Mouse (Mus musculus) hindbrain, embryonic 14.5 days (tissue): Measurements from ENCODE around the gene Srcin1. TPM values are rescaled to one million over a fixed set of nuclear protein-coding genes. Genes with fewer than 3 reads are reported as not detected.
A peak's percentile ranks its signal among the peaks of the same experiment; 100 is the strongest.

Source experiments
- ATAC-seq: fragments of 200-750 bp; cut with Nextera tagmentation; 2 replicates; pipeline ENCODE4 v1.8.0; 2017; ENCODE audit warnings: moderate number of reproducible peaks, mild to moderate bottlenecking, moderate TSS enrichment, moderate library complexity; ENCODE audit not compliant: low FRiP score
- DNase-seq: peaks from one replicate; pipeline ENCODE4 v3.0.0-alpha.2; 2015; ENCODE audit warnings: low spot score
- H3K27ac ChIP-seq: fragments of 300-500 bp; sonication (generic); 2 replicates; pipeline ENCODE4 v1.5.1; 2014; ENCODE audit warnings: mild to moderate bottlenecking, moderate library complexity
- H3K27me3 ChIP-seq: fragments of 300-500 bp; sonication (generic); 2 replicates; pipeline ENCODE4 v1.6.1; 2014; ENCODE audit warnings: mild to moderate bottlenecking, low read length, mixed read lengths; ENCODE audit not compliant: control insufficient read depth, insufficient read depth
- H3K36me3 ChIP-seq: fragments of 300-500 bp; sonication (generic); replicated peaks from 2 replicates; pipeline ENCODE4 v1.6.1; 2014; ENCODE audit not compliant: control insufficient read depth, insufficient read depth
- H3K4me1 ChIP-seq: fragments of 300-500 bp; sonication (generic); replicated peaks from 2 replicates; pipeline ENCODE4 v1.6.1; 2014; ENCODE audit warnings: antibody characterized with exemption, low read length, mixed read lengths; ENCODE audit not compliant: control insufficient read depth, insufficient read depth
- H3K4me2 ChIP-seq: fragments of 300-500 bp; sonication (generic); replicated peaks from 2 replicates; pipeline ENCODE4 v1.6.1; 2014; ENCODE audit warnings: mild to moderate bottlenecking, moderate library complexity
- H3K4me3 ChIP-seq: fragments of 300-500 bp; sonication (generic); replicated peaks from 2 replicates; pipeline ENCODE4 v1.5.1; 2014; ENCODE audit warnings: mild to moderate bottlenecking, low read length
- H3K9ac ChIP-seq: fragments of 300-500 bp; sonication (generic); 2 replicates; pipeline ENCODE4 v1.6.1; 2014
- H3K9me3 ChIP-seq: fragments of 300-500 bp; sonication (generic); 2 replicates; pipeline ENCODE4 v1.6.1; 2016; ENCODE audit warnings: low read length; ENCODE audit not compliant: control insufficient read depth
- WGBS: fragments of 180-500 bp; shearing (Covaris S2); extraction: QIAGEN DNeasy Blood & Tissue Kit; methylation state at CpG from one replicate; pipeline ENCODE4 v1.1.7; 2014; 5-methylcytosine and 5-hydroxymethylcytosine counted together
- polyA plus RNA-seq: library from polyadenylated mRNA; unstranded; fragments of >200 nt; fragmentation: Nextera tagmentation; extraction: Ambion mirVana; gene quantifications from 2 replicates; pipeline ENCODE4 v1.2.1, GENCODE M21; 2014

The Srcin1 gene
- polyA plus RNA-seq, 1 experiment from 2014 or later: 9.1 TPM

DNA sequence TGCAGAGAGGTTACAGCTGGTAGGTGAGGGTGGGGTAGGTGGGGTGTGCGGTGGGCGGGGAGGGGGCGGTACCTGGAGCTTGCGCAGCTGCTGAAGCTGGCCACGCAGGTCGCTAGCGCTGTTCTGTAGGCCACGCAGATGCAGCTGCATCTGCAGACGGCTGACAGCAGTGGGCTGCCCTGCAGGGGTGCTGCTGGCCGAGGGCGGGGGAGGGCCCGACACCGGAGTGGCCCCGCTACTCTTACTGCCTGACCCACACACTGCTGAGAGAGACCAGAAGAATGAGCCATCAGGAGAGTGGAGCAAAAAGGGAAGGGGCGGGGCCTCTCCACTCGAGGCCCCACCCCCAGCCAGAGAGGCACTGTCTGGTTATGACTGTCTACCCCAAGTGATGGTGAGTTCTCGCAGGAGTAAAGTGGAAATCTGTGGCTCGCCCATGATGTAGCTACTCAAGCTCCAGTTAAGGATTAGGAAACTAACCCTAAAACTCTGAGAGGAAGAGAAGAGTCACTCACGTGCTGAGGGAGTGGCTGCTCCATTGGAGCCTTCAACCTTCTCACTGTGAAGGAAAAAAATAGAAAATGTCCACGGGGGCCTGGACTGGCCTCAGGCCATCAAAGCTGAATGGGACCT is 42.9 kb downstream of the Srcin1 start:
- H3K9me3 ChIP-seq: no peaks in the 10 kb centered on the region
- H3K4me3 ChIP-seq: no peak overlapping the region
- H3K27me3 ChIP-seq: peaks cover 57% of the 10 kb centered on the region
- WGBS: 6% methylated on average over 20 of the region's 20 CpGs
- DNase-seq (no peak), ATAC-seq (no peak)
- peaks cover 67% of the 10 kb centered on the region for H3K36me3 ChIP-seq
- H3K27ac ChIP-seq: no peak overlapping the region
- H3K4me1 ChIP-seq: peaks cover 18% of the 10 kb centered on the region; the same call in 1 of the 2 replicates
- H3K9ac ChIP-seq: no peak overlapping the region
- no peak overlapping the region for H3K4me2 ChIP-seq

DNA sequence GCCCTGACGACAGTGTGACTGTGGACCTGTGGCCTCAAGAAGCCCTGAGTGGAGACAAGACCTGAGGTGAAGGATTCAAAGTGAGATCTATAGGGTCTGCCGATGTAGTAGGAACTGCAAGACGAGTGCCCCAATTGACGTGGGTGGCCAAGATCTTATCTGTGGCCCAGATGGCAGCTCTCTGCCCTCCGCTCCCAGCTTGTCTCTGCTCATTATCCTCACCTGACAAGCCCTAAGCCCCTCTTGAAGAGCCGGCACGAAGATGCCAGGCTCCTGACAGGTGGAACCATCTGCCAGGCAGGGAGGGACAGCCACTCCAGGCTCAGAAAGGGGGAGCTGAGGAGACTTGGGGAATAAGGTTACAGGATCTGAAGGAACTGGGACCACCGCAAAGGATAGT is 43.6 kb downstream of the Srcin1 start:
- H3K27ac ChIP-seq: no peak overlapping the region
- H3K4me3 ChIP-seq: no peak overlapping the region
- ATAC-seq (no peak), DNase-seq (no peak)
- H3K4me1 ChIP-seq: peaks cover 18% of the 10 kb centered on the region; the same call in 1 of the 2 replicates
- no peaks in the 10 kb centered on the region for H3K9me3 ChIP-seq
- H3K9ac ChIP-seq: no peak overlapping the region
- WGBS: 23% methylated on average over 8 of the region's 8 CpGs
- peaks cover 52% of the 10 kb centered on the region for H3K27me3 ChIP-seq
- peaks cover 67% of the 10 kb centered on the region for H3K36me3 ChIP-seq
- H3K4me2 ChIP-seq: peak overlapping the region; percentile 54; the same call in 1 of the 2 replicates

DNA sequence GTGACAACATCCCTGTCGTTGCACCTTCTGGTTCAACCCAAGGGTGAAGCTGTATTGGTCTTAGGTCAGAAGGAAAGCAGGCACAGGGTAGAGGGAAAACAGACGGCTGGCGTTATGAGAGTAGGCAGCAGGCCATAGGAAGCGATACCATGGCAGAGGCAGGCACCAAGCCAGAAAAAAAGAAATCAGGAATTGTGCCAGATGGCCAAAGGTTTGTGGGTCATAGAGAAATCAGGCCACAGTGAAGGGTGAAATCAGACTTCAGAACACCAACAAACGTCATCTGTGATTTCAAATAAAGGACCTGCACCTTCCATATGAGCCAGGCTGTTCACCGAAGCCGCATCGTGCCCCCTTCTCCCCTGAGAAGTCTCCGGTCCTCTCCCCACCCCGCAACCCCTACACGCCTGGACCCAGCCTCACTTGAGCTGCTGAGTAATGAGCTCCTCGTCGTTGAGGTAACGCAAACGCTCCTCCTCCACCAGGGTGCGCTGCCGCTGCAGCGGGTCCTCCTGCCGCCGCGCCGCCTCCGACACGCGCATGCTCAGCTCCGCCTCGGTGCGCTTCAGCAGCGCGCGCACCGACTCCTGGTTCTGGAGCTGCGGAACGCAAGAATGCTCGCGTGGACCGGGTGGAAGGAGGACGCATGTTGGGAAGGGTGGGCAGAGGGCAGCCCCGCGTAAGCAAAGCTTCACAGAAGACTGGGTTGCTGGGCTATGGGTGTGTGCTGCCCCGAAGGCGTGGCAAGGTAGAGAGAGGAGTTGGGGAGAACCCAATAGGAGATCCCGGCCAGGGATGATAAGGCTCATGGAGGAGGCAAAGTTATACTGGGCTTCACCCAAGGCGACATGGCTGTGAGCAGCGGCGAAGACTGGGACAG is 44.4 kb downstream of the Srcin1 start:
- Histone ChIP-seq H3K9me3 (no peaks in the 10 kb centered on the region), H3K4me2 (peak overlapping the region; percentile 54), H3K27me3 (peaks cover 44% of the 10 kb centered on the region), H3K9ac (no peak overlapping the region), H3K4me3 (peak overlapping the region; percentile 23), H3K4me1 (peaks cover 11% of the 10 kb centered on the region; the same call in 1 of the 2 replicates), H3K27ac (no peak overlapping the region), H3K36me3 (peaks cover 70% of the 10 kb centered on the region)
- DNase-seq (peak; percentile 94), ATAC-seq (peak; percentile 61)
- WGBS: 6% methylated on average over 46 of the region's 46 CpGs

DNA sequence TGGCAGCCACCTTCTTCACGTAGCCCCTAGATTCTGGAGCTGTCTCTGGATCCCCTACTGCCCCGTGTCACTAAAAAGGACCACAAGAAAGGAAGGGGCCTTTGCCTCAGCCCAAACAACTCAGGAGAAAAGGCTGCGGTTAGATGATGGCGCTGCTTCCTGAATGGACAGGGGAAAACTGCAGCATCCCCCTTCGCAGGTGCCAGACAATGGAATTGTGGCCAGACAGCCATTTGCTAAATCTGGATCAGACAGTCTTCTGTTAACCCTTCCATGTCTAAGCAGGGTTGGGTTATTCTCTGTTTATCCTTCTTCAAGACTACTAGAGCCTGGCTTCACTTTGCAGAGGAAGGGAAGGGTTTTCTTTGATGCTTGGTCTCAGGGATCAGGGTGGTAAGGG is 45.0 kb downstream of the Srcin1 start:
- H3K36me3 ChIP-seq: peaks cover 75% of the 10 kb centered on the region
- ATAC-seq (no peak), DNase-seq (no peak)
- peaks cover 38% of the 10 kb centered on the region for H3K27me3 ChIP-seq
- no peak overlapping the region for H3K27ac ChIP-seq
- H3K9ac ChIP-seq: no peak overlapping the region
- H3K4me2 ChIP-seq: no peak overlapping the region
- peaks cover 7% of the 10 kb centered on the region; the same call in 1 of the 2 replicates for H3K4me1 ChIP-seq
- H3K4me3 ChIP-seq: no peak overlapping the region
- no peaks in the 10 kb centered on the region for H3K9me3 ChIP-seq
- WGBS: 58% methylated on average over 5 of the region's 5 CpGs

DNA sequence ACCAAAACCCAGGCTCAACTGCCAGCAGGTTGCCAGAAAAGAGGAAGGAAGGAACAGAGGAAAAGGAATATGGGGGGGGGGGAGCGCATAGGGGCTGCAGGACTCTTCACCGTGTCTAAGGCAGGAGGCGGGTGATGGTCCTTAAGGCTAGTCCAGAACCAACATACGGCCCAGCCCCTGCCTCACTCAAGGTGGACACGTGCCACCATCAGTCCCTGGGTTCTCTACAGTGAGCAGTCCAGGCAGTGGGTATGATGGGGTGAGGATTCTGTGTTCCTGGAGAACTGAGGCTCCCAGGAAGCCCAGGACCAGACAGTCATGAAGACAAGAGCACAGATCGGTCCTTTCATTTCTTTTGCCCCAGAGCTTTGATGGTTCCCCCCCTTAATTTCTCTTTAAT is 45.9 kb downstream of the Srcin1 start:
- Histone ChIP-seq H3K9me3 (no peaks in the 10 kb centered on the region), H3K4me1 (peaks cover 7% of the 10 kb centered on the region; the same call in 1 of the 2 replicates), H3K27ac (no peak overlapping the region), H3K27me3 (peaks cover 29% of the 10 kb centered on the region), H3K9ac (no peak overlapping the region), H3K36me3 (peaks cover 77% of the 10 kb centered on the region), H3K4me3 (no peak overlapping the region), H3K4me2 (no peak overlapping the region)
- DNase-seq: no peak
- ATAC-seq: no peak
- WGBS: 93% methylated on average over 6 of the region's 6 CpGs

DNA sequence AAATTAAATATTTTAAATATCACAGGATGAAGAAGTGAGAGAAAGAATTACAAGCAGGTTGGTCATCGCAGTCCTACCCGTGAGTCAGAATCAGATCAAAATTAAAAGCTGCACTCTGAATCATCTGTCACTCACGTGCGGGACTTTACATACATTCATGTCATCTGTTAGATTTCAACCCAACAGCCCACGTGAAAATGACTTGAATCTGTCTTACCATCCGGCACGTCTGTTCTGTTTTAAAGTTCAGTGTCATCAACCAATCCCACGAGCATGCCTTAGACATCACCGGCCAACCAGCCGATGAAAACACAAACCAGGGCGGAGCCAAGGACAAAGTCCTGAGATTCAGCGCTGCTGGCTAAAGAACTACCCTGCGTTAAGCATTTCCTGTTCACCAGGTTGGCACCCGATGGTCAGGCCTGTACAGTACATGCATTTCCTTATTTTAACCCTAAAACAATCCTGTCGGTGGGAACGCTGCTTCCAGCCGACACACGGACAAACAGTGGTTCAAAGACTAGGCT is 47.6 kb downstream of the Srcin1 start:
- H3K36me3 ChIP-seq: peaks cover 77% of the 10 kb centered on the region
- WGBS: 76% methylated on average over 18 of the region's 18 CpGs
- no peak for DNase-seq

DNA sequence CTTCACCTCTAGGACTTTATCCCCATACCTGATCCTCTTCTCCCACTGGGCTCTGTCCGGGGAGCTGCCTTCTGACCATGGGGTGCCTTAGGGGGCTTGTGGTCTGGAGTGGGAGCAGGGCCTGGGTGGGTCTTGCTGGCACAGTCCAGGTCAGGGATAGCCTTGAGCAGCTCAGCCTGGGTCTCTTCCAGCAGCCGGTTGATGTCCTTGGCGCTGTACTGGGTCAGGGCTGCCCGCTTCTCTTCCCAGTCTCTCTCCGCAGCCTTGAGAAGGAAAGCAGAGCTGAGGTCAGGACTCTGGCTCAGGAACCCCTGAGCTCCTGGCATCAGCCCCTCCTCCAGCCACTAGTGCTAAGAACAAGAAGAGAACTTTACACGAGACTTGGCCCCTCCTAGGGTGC is 50.7 kb downstream of the Srcin1 start:
- no peak for ATAC-seq
- peaks cover 83% of the 10 kb centered on the region for H3K36me3 ChIP-seq
- no peak overlapping the region for H3K9ac ChIP-seq
- no peaks in the 10 kb centered on the region for H3K27me3 ChIP-seq
- no peaks in the 10 kb centered on the region for H3K9me3 ChIP-seq
- 0 out of 2 replicates have a peak overlapping the region, but pooled peaks have one; percentile 14 for H3K27ac ChIP-seq
- WGBS: 86% methylated on average over 6 of the region's 6 CpGs
- peaks cover 15% of the 10 kb centered on the region for H3K4me1 ChIP-seq
- H3K4me3 ChIP-seq: no peak overlapping the region
- no peak overlapping the region for H3K4me2 ChIP-seq
- DNase-seq: no peak

More for the DNA sequence above, 47.6 kb downstream of the Srcin1 start:
- Histone ChIP-seq H3K9me3 (no peaks in the 10 kb centered on the region), H3K4me2 (no peak overlapping the region), H3K27ac (no peak overlapping the region), H3K4me1 (peaks cover 19% of the 10 kb centered on the region), H3K4me3 (no peak overlapping the region), H3K9ac (no peak overlapping the region), H3K27me3 (peaks cover 12% of the 10 kb centered on the region)
- ATAC-seq: no peak

DNA sequence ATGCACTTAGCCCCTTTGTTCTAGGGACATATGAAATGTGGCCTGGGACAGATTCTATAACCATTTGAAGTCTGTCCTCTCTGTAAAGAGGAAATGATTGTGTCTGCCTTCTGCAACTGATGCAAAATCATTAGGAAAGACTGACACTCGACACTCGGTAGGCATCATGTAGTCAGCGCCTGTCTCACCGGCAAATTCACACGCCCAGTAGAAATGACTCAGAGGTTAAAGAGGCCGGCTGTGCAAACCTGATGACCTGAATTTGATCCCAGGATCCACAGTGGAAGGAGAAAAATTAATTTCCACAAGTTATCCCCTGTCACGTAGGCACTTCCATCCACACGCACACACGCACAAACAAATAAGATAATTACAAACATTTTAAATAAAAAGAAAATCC is 51.7 kb downstream of the Srcin1 start:
- no peaks in the 10 kb centered on the region for H3K27me3 ChIP-seq
- H3K36me3 ChIP-seq: peaks cover 87% of the 10 kb centered on the region
- peak overlapping the region; percentile 64; the same call in 1 of the 2 replicates for H3K27ac ChIP-seq
- H3K4me2 ChIP-seq: no peak overlapping the region
- peaks cover 15% of the 10 kb centered on the region for H3K4me1 ChIP-seq
- ATAC-seq (no peak), DNase-seq (no peak)
- no peak overlapping the region for H3K9ac ChIP-seq
- WGBS: 51% methylated on average over 9 of the region's 9 CpGs
- H3K4me3 ChIP-seq: no peak overlapping the region
- H3K9me3 ChIP-seq: no peaks in the 10 kb centered on the region

DNA sequence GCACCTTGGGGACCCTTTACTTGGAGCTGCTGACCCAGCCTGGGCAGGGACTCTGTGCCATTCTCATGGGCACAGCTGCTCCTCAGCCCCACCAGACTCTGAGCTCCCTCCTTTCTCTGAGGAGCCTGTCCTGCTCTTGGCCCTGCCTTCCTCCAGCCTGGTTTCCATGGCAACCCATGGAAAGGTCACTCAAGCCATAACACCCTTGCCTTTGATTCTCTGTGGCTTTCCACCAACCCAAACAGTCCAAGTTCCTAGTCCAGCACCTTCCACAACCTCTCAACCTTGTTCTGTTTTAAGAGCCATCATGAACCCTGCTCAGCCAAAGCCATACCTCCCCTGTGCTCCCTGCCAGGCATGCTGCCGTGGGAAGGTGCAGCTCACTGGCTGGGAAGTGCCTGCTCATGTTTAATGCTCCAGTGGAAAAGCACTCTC is 52.1 kb downstream of the Srcin1 start:
- H3K4me3 ChIP-seq: no peak overlapping the region
- no peak overlapping the region for H3K9ac ChIP-seq
- WGBS: 6% methylated on average over 1 of the region's 1 CpGs
- no peaks in the 10 kb centered on the region for H3K9me3 ChIP-seq
- H3K36me3 ChIP-seq: peaks cover 88% of the 10 kb centered on the region
- H3K27ac ChIP-seq: peak overlapping the region; percentile 64
- no peak for DNase-seq
- peaks cover 15% of the 10 kb centered on the region for H3K4me1 ChIP-seq
- no peak overlapping the region for H3K4me2 ChIP-seq
- ATAC-seq: no peak
- H3K27me3 ChIP-seq: no peaks in the 10 kb centered on the region
